Mouse (Mus musculus) Muller cell, postnatal 12 days (primary cell): ENCODE measurements at regions not wholly inside any gene's neighbourhood (a gene's known extent, or its start where the extent isn't known, plus 50 kb on each side); places are given as distances from the start of the nearest gene placed in this dataset.
A peak's percentile ranks its signal among the peaks of the same experiment; 100 is the strongest.

ENCODE experiments used
- DNase-seq: peaks from one replicate; pipeline ENCODE4 v3.0.0-alpha.2; 2015; ENCODE audit errors: inconsistent ontology term

DNA sequence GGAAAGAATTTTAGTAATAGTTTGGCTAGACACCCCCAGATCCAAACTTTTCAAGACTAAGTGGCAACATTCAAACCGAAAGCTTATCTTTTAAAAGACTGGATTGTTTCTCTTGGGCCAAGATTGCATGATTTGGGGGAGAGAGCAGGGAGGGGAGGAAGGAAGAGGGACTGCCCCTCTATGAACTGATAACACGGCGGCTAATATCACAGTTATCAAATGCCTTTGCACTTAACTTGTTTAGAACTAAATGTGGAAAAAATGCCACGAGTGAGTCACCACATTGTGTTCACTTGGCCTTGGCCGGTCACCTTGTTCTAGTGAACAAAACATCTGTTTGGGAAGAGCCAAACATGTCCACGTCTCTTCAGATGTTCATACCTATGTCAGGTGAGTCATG, 92.3 kb downstream of the Tes start:
- DNase-seq: no peak

GRCm38 (mm10) chr6:17169971-17170781, 105.2 kb downstream of the Tes start:
- peak; percentile 94 for DNase-seq

GRCm38 (mm10) chr6:17170782-17171272, 105.9 kb downstream of the Tes start:
- no peak for DNase-seq

GRCm38 (mm10) chr6:17171273-17172011, 106.5 kb downstream of the Tes start:
- DNase-seq: peak; percentile 90

DNA sequence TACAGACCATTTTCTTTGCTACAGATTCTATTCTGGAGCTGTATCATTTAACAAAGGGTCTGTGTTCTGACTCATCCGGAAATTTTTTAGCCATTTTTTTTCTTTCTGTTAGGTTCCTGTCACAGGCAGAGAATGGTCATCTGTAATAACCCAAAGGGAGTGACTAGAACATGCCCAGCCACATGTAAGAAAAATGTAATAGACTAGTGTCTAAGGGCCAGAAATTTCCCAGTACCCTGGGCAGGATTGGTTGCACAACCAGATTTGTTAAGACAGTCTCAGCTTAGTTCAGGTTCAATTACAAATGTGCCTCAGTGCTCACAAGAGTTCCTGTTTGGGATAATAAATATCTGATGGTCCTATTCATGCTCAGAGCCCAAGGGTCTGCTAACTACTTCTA, 107.1 kb downstream of the Tes start:
- DNase-seq: no peak

DNA sequence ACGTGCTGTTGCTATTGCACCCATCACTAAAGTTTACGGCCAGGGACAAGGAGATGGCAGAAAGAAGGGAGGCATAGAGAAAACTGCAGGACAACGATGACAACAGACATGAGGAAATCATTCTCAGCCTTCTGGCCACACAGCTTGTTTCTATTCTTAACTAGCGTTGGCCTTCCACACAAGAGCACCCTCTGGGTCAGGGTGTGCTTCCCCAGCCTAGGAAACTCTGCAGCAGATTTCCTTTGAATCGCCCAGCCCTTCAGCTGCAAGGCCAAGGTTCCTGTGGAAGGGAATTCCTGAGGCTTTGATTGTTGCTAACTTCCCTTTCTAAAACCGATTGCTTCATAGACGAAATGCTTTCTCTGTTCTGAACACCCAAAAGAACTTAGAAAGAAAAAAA, 103.8 kb upstream of the Cav2 start:
- no peak for DNase-seq

DNA sequence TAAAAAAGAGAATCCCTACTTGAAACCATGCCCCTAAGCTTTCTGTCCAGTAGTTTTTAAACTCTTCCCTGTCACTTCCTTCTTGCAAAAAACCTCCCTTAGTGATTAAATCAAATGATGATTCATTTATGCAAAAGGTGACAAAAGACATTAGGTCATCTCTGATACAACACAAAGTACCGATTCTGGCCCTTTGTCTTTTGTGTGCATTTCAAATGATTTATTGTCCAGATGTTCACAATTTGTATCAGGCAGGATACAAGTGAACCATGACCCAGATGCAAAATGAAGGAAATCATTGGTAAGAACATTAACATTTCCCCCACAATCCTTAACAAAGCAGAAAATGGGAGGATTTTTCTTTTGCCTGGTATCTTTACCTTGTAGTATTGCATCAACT, 101.5 kb upstream of the Cav2 start:
- DNase-seq: no peak

GRCm38 (mm10) chr6:17186604-17187003, 94.4 kb upstream of the Cav2 start:
- no peak for DNase-seq

DNA sequence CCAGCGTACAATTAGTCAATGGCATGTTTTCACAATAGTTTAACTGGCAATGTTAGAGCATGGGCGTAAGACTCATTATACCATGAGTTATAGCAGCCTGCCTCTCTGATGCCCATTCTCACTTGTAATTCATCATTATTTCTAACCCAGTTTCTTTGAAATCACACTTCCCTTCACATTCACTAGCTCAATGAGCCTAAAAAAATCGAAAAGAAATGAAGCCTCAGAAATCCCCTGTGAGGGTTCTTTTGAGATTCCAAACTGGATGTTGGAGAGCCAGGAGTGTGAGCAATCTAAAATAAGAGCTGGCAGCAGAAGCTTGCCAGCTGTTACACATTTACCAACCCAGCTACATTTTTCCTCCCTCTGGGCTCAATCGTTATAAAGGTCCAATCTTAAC, 93.9 kb upstream of the Cav2 start:
- peak; percentile 77 for DNase-seq

GRCm38 (mm10) chr6:17195538-17195937, 85.4 kb upstream of the Cav2 start:
- peak; percentile 61 for DNase-seq

DNA sequence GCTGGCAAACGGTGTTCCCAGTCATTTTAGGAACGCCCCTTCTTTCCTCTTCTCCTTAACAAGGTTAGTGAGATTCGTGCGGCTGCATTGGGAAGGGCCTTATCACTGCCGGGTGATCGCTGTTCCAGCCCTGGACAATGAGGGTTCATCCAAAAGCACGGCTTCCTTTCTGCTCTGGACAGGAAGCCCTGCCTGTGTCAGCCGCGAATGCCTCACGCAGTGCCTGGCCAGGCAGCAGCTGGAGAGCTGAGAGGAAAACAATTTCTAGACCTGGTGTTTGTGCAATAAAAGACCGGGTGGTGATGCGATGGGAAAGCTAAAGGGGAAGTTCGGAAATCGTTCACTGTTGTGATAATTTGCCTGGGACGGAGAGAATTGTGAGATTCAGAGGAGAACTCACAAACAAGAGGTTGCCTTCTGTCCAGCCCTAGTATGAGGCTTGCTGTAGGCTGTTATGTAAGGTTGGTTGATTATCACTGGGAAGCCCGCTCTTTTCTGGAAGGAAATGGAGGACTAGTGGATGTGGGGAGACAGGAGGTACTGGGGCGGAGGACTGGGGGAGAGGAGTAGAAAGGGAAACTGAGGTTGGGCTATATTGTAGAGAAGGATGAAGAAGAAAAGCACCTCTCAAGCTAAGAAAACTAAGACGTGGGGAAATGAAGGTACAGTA, 83.1 kb upstream of the Cav2 start:
- no peak for DNase-seq

GRCm38 (mm10) chr6:17198876-17199275, 82.1 kb upstream of the Cav2 start:
- DNase-seq: peak; percentile 37

DNA sequence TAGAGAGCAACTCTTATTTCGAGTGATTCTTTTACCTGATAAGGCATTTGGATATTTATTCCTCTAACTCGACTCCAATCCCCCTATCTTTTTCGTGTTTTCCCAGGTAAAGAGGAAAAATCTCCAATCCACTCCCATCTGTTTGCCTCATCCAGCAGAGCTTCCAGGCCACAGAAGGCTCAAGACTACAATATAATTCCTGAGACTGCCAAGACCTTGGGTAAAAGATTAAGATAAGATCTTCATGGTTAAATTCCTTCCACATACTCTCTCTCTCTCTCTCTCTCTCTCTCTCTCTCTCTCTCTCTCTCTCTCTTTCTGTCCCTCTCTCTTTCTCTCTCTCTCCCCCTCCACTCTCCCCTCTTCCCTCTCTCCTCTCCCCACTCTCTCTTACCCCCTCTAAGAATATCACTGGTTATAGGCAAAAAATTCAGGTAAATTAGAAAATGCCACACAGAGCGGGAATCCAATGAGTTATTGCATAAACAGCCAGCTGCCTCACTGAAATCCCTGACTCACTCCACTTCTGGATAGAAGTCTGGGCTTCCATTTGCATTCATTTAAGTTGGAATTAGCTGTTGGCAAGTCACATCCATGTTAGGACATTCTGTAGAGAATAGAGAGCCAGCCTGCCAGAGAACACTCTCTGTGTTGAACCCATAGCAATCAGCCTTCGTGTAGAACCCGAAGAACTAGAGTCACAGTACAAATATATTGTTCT, 78.9 kb upstream of the Cav2 start:
- DNase-seq: peak; percentile 43

GRCm38 (mm10) chr6:17203302-17203701, 77.7 kb upstream of the Cav2 start:
- DNase-seq: no peak

- no peak for DNase-seq
Observed at GRCm38 (mm10) chr6:17203900-17204686, 76.9 kb upstream of the Cav2 start.

- no peak for DNase-seq
Observed at GRCm38 (mm10) chr6:17206932-17207331, 74.1 kb upstream of the Cav2 start.

DNA sequence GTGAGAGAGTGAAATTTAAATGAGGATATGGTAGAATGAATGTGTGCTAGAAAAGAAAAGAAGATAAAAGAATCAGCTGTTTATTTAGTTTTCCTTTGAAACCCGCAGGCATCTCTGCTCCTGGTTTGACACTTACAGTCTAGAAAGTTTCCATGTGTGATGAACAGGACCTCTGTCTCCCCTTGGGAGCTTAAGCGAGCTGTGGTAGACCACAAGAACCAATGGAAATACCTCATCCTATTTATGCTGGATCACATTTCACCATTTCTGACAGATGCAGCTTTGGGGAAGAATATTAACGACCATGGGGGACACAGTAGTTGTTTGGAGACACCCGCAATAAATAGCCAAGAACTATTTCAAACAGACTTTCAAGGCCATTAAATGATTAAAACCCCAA, 71.2 kb upstream of the Cav2 start:
- DNase-seq: peak; percentile 51

GRCm38 (mm10) chr6:17211346-17211745, 69.6 kb upstream of the Cav2 start:
- DNase-seq: peak; percentile 83

GRCm38 (mm10) chr6:17214774-17215173, 66.2 kb upstream of the Cav2 start:
- no peak for DNase-seq

- no peak for DNase-seq
Observed at GRCm38 (mm10) chr6:17216442-17216841, 64.5 kb upstream of the Cav2 start.

- DNase-seq: no peak
Observed at GRCm38 (mm10) chr6:17223744-17224143, 57.2 kb upstream of the Cav2 start.
